Mouse (Mus musculus): Measurements from ENCODE around the gene Lrrc38. TPM values are rescaled to one million over a fixed set of nuclear protein-coding genes. Genes with fewer than 3 reads are reported as not detected.

Gene Lrrc38
- 0.23 TPM in 1 of 2 replicates, not detected in the other for polyA plus RNA-seq (2014; fragmentation: Nextera tagmentation; extraction: Ambion mirVana)

DNA sequence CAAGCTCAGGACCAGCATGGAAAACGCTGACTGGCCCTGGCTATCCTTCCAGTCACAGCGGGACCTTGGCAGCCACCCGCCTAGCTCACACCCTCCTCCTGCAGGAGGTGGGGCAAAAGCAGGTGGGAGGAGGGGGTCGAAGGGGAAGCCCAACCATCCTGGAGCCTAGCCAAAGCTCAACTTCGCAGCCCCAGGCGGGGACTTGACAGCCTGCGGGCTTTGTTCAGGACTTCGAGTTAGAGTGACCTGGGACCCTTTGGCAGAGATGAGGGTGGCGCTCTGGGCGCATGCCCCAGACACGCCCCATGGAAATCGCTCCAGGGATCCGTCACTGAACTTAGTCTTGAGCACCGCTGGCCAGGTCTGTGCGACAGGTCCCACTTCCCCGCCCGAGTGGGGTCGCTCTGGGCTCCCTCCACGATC, at the start of gene Lrrc38:
Lrrc38 (plus strand) TSS at position 274 of the 423 bp plus-strand sequence.
- no peaks in the 10 kb centered on the region for H3K36me3 ChIP-seq (ENCODE audit: control insufficient read depth, insufficient read depth, low read length)
- H3K27ac ChIP-seq (ENCODE audit: low read depth, low read length): no peak within 1 kb of the TSS
- H3K9me3 ChIP-seq (replicated peaks; ENCODE audit: control insufficient read depth, low read length): no peaks in the 10 kb centered on the region
- peak within 1 kb of the TSS; percentile 46; the same call in 1 of the 2 replicates for H3K9ac ChIP-seq (ENCODE audit: low read depth, low read length)
- H3K4me3 ChIP-seq (ENCODE audit: low read depth, low read length): peak within 1 kb of the TSS; percentile 55
- peaks cover 5% of the 10 kb centered on the region; the same call in 1 of the 2 replicates for H3K4me1 ChIP-seq (ENCODE audit: control insufficient read depth, insufficient read depth, low read length)
- ATAC-seq (replicated peaks; ENCODE audit: insufficient number of reproducible peaks, low FRiP score, low TSS enrichment): no peak
- peak within 1 kb of the TSS; percentile 97 for H3K4me2 ChIP-seq
- WGBS (ENCODE audit: insufficient replicate concordance): under 1% methylated on average over 19 of the region's 19 CpGs
- peaks cover 54% of the 10 kb centered on the region for H3K27me3 ChIP-seq (ENCODE audit: control insufficient read depth, insufficient read depth, low read length)

DNA sequence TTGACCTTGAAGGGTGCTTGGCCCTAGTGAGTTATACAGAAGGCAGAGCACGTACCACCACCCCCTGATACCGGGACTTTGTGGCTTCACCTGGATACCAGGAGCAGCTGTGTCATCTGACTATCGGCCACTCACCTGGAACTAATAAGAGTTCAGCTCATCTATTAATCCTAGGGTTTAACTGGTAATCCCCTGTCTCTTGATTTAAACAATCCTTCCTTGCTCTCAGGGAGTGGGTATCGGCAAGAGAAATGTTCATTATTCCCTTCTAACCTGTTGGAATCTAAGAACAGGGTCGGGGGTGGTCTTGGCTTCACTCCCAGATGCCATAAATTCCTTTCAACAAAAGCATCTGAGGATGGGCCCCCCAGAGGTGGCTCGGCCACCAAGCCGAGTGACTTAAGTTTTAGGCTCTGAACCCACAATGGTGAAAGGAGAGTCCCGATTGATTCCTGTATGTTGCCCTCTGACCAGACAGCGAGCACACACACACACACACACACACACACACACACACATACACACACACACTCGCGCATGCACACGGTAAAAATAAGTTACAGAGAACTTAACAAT, 49.4 kb upstream of the Lrrc38 start:
- H3K9ac ChIP-seq (ENCODE audit: low read depth, low read length): peak overlapping the region; percentile 59; the same call in 1 of the 2 replicates

DNA sequence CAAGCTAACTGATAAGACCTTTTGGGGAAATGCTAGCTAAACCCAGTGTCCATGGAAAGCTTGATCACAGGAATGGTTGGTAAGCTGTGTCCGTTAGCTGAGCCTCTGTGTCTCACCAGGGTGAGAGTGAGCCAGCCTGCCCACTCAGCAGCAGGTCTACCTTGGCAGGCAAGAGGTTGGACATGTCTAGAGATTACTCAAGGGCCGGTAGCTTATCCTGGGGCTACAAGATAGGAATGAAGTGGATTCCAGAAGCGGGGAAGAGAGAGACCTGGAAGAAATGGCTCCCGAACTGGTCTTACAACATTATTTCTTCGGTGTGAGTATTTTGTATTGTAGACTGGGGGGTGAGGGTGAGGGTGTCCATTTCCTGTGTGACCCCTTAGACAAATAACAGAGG, 48.5 kb upstream of the Lrrc38 start:
- Histone ChIP-seq H3K9ac (ENCODE audit: low read depth, low read length) (no peak overlapping the region), H3K4me3 (ENCODE audit: low read depth, low read length) (no peak overlapping the region), H3K27me3 (ENCODE audit: control insufficient read depth, insufficient read depth, low read length) (peaks cover 19% of the 10 kb centered on the region), H3K4me1 (ENCODE audit: control insufficient read depth, insufficient read depth, low read length) (peaks cover 20% of the 10 kb centered on the region), H3K4me2 (peak overlapping the region; percentile 71), H3K36me3 (ENCODE audit: control insufficient read depth, insufficient read depth, low read length) (no peaks in the 10 kb centered on the region), H3K27ac (ENCODE audit: low read depth, low read length) (no peak overlapping the region), H3K9me3 (replicated peaks; ENCODE audit: control insufficient read depth, low read length) (no peaks in the 10 kb centered on the region)
- 41% methylated on average over 5 of the region's 5 CpGs for WGBS (ENCODE audit: insufficient replicate concordance)
- no peak for ATAC-seq (replicated peaks; ENCODE audit: insufficient number of reproducible peaks, low FRiP score, low TSS enrichment)

More for the DNA sequence above, 49.4 kb upstream of the Lrrc38 start:
- H3K4me3 ChIP-seq (ENCODE audit: low read depth, low read length): peak overlapping the region; percentile 55
- no peaks in the 10 kb centered on the region for H3K9me3 ChIP-seq (replicated peaks; ENCODE audit: control insufficient read depth, low read length)
- H3K36me3 ChIP-seq (ENCODE audit: control insufficient read depth, insufficient read depth, low read length): no peaks in the 10 kb centered on the region
- no peak for ATAC-seq (replicated peaks; ENCODE audit: insufficient number of reproducible peaks, low FRiP score, low TSS enrichment)
- H3K27me3 ChIP-seq (ENCODE audit: control insufficient read depth, insufficient read depth, low read length): peaks cover 19% of the 10 kb centered on the region
- H3K4me1 ChIP-seq (ENCODE audit: control insufficient read depth, insufficient read depth, low read length): peaks cover 20% of the 10 kb centered on the region
- no peak overlapping the region for H3K27ac ChIP-seq (ENCODE audit: low read depth, low read length)
- H3K4me2 ChIP-seq: peak overlapping the region; percentile 71
- 6% methylated on average over 10 of the region's 12 CpGs for WGBS (ENCODE audit: insufficient replicate concordance)

DNA sequence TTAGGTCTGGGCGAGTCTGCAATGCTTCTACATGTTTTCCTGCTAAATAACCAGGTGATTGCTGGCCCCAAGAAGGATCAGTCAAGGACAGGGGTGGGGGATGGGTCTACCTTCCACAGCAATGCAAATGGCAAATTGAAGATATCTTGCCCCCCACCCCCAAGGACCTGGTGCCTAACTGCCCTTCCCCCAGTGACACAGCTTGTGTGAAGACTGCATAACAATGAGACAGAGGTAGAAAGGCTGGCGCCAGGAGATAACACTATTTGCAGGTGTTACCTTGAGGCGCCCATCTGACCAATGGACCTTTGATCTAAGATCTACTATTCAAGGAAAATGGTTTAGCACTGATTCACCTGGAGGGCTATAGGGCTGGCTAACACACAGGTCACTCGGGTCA, 47.7 kb upstream of the Lrrc38 start:
- Histone ChIP-seq H3K27ac (ENCODE audit: low read depth, low read length) (no peak overlapping the region), H3K4me3 (ENCODE audit: low read depth, low read length) (no peak overlapping the region), H3K9ac (ENCODE audit: low read depth, low read length) (no peak overlapping the region), H3K4me1 (ENCODE audit: control insufficient read depth, insufficient read depth, low read length) (peaks cover 17% of the 10 kb centered on the region), H3K36me3 (ENCODE audit: control insufficient read depth, insufficient read depth, low read length) (no peaks in the 10 kb centered on the region), H3K4me2 (no peak overlapping the region), H3K27me3 (ENCODE audit: control insufficient read depth, insufficient read depth, low read length) (peaks cover 19% of the 10 kb centered on the region), H3K9me3 (replicated peaks; ENCODE audit: control insufficient read depth, low read length) (no peaks in the 10 kb centered on the region)
- no peak for ATAC-seq (replicated peaks; ENCODE audit: insufficient number of reproducible peaks, low FRiP score, low TSS enrichment)
- WGBS (ENCODE audit: insufficient replicate concordance): 33% methylated on average over 4 of the region's 4 CpGs

DNA sequence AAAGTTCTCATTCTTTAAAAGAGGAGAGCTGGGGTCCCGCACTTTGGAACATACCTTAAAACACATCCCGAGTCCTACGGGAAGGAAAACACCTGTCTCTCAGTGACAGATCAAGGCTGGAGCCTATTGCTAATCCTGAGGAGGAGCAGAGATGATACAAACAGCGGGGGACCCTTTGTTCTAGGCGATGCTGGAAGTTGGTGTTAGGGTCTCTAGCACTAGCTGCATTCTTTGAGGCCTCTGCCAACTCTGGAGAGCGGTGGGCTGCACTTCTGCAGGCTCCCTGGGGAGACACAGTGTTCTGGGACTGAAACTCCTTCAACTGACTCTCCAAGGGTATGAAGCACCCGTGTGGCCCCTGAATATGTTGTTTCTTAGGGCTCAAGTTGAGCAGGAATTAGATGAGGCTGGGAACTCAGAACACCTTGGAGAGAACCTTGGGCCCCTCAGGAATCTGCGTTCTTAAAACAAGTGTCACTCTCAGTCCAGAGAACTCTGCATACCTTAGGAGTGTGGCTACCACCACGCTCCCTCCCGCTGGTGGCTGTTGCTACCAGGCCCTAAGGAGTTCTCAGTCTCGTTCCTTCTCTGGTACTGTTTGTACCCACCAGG, 47.2 kb upstream of the Lrrc38 start:
- Histone ChIP-seq H3K4me1 (ENCODE audit: control insufficient read depth, insufficient read depth, low read length) (peaks cover 14% of the 10 kb centered on the region), H3K27me3 (ENCODE audit: control insufficient read depth, insufficient read depth, low read length) (peaks cover 14% of the 10 kb centered on the region), H3K9ac (ENCODE audit: low read depth, low read length) (no peak overlapping the region), H3K4me3 (ENCODE audit: low read depth, low read length) (no peak overlapping the region), H3K4me2 (no peak overlapping the region), H3K9me3 (replicated peaks; ENCODE audit: control insufficient read depth, low read length) (no peaks in the 10 kb centered on the region), H3K36me3 (ENCODE audit: control insufficient read depth, insufficient read depth, low read length) (no peaks in the 10 kb centered on the region), H3K27ac (ENCODE audit: low read depth, low read length) (no peak overlapping the region)
- no peak for ATAC-seq (replicated peaks; ENCODE audit: insufficient number of reproducible peaks, low FRiP score, low TSS enrichment)
- WGBS (ENCODE audit: insufficient replicate concordance): 35% methylated on average over 11 of the region's 11 CpGs

DNA sequence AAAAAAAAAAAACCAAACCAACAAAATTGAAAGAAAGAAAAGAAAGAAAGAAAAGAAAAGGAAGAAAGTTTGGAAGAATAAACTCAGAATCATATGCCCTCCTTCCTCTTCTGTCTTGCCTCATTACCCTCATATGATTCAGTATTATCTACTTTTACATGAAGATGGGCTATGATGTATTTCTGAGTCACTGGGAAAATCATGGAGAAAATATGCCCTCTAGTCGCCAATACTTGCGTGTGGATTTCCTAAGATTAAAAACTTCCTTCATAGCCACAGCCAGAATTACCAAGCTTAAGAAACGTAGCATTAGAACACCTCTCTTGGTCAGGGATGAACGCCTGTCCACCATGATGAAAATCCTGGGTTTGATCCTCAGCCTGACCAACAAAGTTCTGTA, 44.5 kb upstream of the Lrrc38 start:
- Histone ChIP-seq H3K4me2 (no peak overlapping the region), H3K27ac (ENCODE audit: low read depth, low read length) (no peak overlapping the region), H3K9ac (ENCODE audit: low read depth, low read length) (no peak overlapping the region), H3K36me3 (ENCODE audit: control insufficient read depth, insufficient read depth, low read length) (no peaks in the 10 kb centered on the region), H3K4me1 (ENCODE audit: control insufficient read depth, insufficient read depth, low read length) (peaks cover 8% of the 10 kb centered on the region), H3K4me3 (ENCODE audit: low read depth, low read length) (no peak overlapping the region), H3K27me3 (ENCODE audit: control insufficient read depth, insufficient read depth, low read length) (peaks cover 5% of the 10 kb centered on the region; the same call in 1 of the 2 replicates), H3K9me3 (replicated peaks; ENCODE audit: control insufficient read depth, low read length) (no peaks in the 10 kb centered on the region)
- no peak for ATAC-seq (replicated peaks; ENCODE audit: insufficient number of reproducible peaks, low FRiP score, low TSS enrichment)
- 82% methylated on average over 4 of the region's 4 CpGs for WGBS (ENCODE audit: insufficient replicate concordance)

DNA sequence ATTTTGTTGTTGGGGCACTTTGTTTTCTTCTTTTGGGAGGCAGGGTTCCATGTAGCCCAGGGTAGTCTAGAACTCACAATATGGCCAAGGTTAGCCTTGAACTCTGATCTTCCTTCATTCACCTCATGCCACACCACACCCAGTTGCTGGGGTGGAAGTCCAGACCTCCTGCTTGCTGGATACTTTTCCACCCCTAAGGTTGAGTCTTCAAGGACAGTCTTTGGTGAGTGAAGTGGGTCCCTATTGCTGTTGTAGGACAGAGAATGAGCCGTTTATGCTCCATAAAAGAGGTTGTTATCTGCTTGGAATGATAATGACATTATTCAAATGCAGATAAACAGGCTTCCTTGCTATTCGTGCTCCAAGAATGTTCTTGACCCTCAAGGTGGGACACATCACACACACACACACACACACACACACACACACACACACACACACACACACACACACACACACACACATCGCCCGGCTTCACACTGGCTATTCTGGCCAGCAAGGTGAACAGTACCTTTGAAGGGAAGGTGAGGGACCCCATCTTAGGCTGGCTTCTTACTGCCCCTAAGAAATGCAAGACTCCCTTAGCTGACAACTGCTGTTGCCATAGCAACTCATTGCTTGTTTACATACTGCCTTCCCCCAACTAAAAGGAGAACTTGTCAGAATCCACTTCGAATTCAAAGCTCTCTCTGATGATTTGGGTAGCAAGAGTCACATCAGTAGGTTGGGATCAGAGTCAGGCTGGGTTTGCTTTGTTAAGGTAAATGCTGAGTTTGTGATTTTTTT, 43.4 kb upstream of the Lrrc38 start:
- no peaks in the 10 kb centered on the region for H3K36me3 ChIP-seq (ENCODE audit: control insufficient read depth, insufficient read depth, low read length)
- H3K9me3 ChIP-seq (replicated peaks; ENCODE audit: control insufficient read depth, low read length): no peaks in the 10 kb centered on the region
- no peak overlapping the region for H3K9ac ChIP-seq (ENCODE audit: low read depth, low read length)
- no peak overlapping the region for H3K4me2 ChIP-seq
- 64% methylated on average over 5 of the region's 5 CpGs for WGBS (ENCODE audit: insufficient replicate concordance)
- H3K4me3 ChIP-seq (ENCODE audit: low read depth, low read length): no peak overlapping the region
- no peaks in the 10 kb centered on the region; the same call in 1 of the 2 replicates for H3K27me3 ChIP-seq (ENCODE audit: control insufficient read depth, insufficient read depth, low read length)
- no peaks in the 10 kb centered on the region for H3K4me1 ChIP-seq (ENCODE audit: control insufficient read depth, insufficient read depth, low read length)
- no peak overlapping the region for H3K27ac ChIP-seq (ENCODE audit: low read depth, low read length)
- ATAC-seq (replicated peaks; ENCODE audit: insufficient number of reproducible peaks, low FRiP score, low TSS enrichment): no peak

DNA sequence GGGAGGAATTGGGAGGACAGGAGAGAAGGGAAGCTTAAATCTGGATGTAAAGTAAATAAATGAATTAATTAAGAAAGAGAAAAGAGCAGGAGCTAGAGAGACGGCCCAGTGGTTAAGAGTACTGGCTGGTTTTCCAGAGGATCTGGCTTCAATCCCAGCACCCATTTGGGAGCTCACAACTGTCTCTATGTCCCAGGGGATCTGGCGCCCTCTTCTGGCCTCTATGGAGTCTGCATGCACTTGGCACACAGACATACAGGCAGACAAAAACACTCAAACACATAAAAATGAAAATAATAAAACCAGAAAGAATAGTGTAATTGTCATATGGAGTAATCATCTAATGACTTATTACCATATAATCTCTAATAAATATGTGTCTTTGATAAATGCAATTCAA, 38.2 kb upstream of the Lrrc38 start:
- 35% methylated on average over 2 of the region's 2 CpGs for WGBS (ENCODE audit: insufficient replicate concordance)
- Histone ChIP-seq H3K9me3 (replicated peaks; ENCODE audit: control insufficient read depth, low read length) (no peaks in the 10 kb centered on the region), H3K36me3 (ENCODE audit: control insufficient read depth, insufficient read depth, low read length) (no peaks in the 10 kb centered on the region), H3K4me1 (ENCODE audit: control insufficient read depth, insufficient read depth, low read length) (no peaks in the 10 kb centered on the region), H3K27ac (ENCODE audit: low read depth, low read length) (no peak overlapping the region), H3K9ac (ENCODE audit: low read depth, low read length) (no peak overlapping the region), H3K4me3 (ENCODE audit: low read depth, low read length) (no peak overlapping the region), H3K27me3 (ENCODE audit: control insufficient read depth, insufficient read depth, low read length) (no peaks in the 10 kb centered on the region), H3K4me2 (no peak overlapping the region)
- ATAC-seq (replicated peaks; ENCODE audit: insufficient number of reproducible peaks, low FRiP score, low TSS enrichment): no peak
